ENCODE assay signal across 22 mouse cellular contexts in the genomic region with DNA sequence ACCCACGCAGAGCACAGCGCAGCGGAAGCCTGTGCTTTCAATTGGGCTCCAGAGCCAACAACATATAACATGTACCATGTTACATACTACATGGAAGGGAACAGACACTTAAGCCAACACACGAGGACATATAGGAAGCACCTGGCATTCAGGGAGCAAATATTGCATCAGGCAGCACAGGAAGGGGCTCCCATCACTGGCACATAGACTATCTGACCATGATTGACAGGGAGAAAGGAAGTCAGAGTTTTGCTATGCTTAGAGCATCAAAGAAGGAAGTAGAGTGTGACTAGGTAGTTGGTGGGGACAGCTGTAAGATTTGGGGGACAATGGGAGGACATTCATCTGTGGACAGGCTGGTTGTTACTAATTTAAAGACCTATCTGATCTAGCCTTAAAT.
A peak's percentile ranks its signal among the peaks of the same experiment; 100 is the strongest.
DNase-seq lines count a peak whose midpoint lies in the region; ATAC-seq and TF ChIP-seq lines count a peak whose summit lies in the region.
"Had no signal": no experiment of that assay in that cellular context is flagged by ENCODE, and none has a peak within 500 bp of the region (broad histone marks: within the 10 kb centered on the region; RNA-seq: fewer than 3 reads in every experiment).

No protein-coding gene starts in this region.

- TF ChIP-seq POLR2A in MEL (IDR thresholded peaks at IDR 0.05; ENCODE audit: control insufficient read depth in 1 of 2, insufficient read depth in 1 of 2, low read depth in 1 of 2, low read length in 2 of 2, poor library complexity in 1 of 2) = no peak

- no peaks in the 10 kb centered on the region for H3K9me3 ChIP-seq in MEL (replicated peaks; ENCODE audit: insufficient read depth, low read length)
- H3K9me3 ChIP-seq in forebrain, embryonic 13.5 days (replicated peaks) = no peaks in the 10 kb centered on the region
- H3K9me3 ChIP-seq: embryonic facial prominence, embryonic 10.5 days; embryonic facial prominence, embryonic 12.5 days had no signal

- H3K27me3 ChIP-seq in MEL (ENCODE audit: control insufficient read depth in 1 of 2, insufficient read depth in 2 of 2, low read length in 2 of 2) = no peaks in the 10 kb centered on the region
- H3K27me3 ChIP-seq in forebrain, embryonic 13.5 days = peaks cover 47% of the 10 kb centered on the region
- H3K27me3 ChIP-seq: CH12.LX; embryonic facial prominence, embryonic 12.5 days had no signal

- TF ChIP-seq RAD21 in MEL (IDR thresholded peaks at IDR 0.05; ENCODE audit: low read depth, low read length) = no peak

- no peak overlapping the region for H3K27ac ChIP-seq in MEL (ENCODE audit: control insufficient read depth, low read depth, low read length)
- no peak overlapping the region for H3K27ac ChIP-seq in forebrain, embryonic 13.5 days
- H3K27ac ChIP-seq: embryonic facial prominence, embryonic 10.5 days; embryonic facial prominence, embryonic 12.5 days had no signal

- no peak overlapping the region for H3K4me2 ChIP-seq in forebrain, embryonic 13.5 days
- H3K4me2 ChIP-seq: embryonic facial prominence, embryonic 12.5 days had no signal

- no peak overlapping the region for H3K9ac ChIP-seq in MEL (ENCODE audit: control insufficient read depth, low read depth, low read length, poor library complexity, severe bottlenecking)
- no peak overlapping the region for H3K9ac ChIP-seq in forebrain, embryonic 13.5 days
- H3K9ac ChIP-seq: embryonic facial prominence, embryonic 12.5 days had no signal

- no peaks in the 10 kb centered on the region for H3K79me2 ChIP-seq in MEL (ENCODE audit: control insufficient read depth, insufficient read depth, low read length, poor library complexity)

- H3K4me1 ChIP-seq in MEL (ENCODE audit: control insufficient read depth in 1 of 2, insufficient read depth in 2 of 2, low read length in 2 of 2) = no peaks in the 10 kb centered on the region
- 0 out of 2 replicates have a peak, but pooled peaks cover under 1% of the 10 kb centered on the region for H3K4me1 ChIP-seq in forebrain, embryonic 13.5 days
- H3K4me1 ChIP-seq: embryonic facial prominence, embryonic 12.5 days had no signal

- 93% methylated on average over 4 of the region's 4 CpGs for WGBS in forebrain, embryonic 13.5 days

- ATAC-seq in granulocyte monocyte progenitor cell, adult 5-6 weeks (replicated peaks; ENCODE audit: poor library complexity, severe bottlenecking) = peak; percentile 83
- 0 out of 2 replicates have a peak, but pooled peaks have one; percentile 39 for ATAC-seq in megakaryocyte, adult 5-6 weeks (ENCODE audit: poor library complexity, severe bottlenecking)
- ATAC-seq in forebrain, embryonic 13.5 days = no peak
- ATAC-seq: CD4-positive, CD25-positive, alpha-beta regulatory T cell, adult 4 months; forebrain, embryonic 14.5 days; forebrain, embryonic 16.5 days had no signal

- H3K36me3 ChIP-seq in MEL (ENCODE audit: control insufficient read depth in 1 of 2, insufficient read depth in 2 of 2, low read length in 2 of 2) = no peaks in the 10 kb centered on the region
- no peaks in the 10 kb centered on the region for H3K36me3 ChIP-seq in forebrain, embryonic 13.5 days (ENCODE audit: poor library complexity, severe bottlenecking)
- H3K36me3 ChIP-seq: embryonic facial prominence, embryonic 10.5 days; embryonic facial prominence, embryonic 12.5 days; G1E had no signal

- TF ChIP-seq CTCF in MEL (IDR thresholded peaks at IDR 0.05 in 2 of 3, conservative IDR thresholded peaks at IDR 0.05 in 1 of 3; ENCODE audit: control insufficient read depth in 1 of 3, insufficient read depth in 1 of 3, low read depth in 2 of 3, low read length in 3 of 3, poor library complexity in 1 of 3, severe bottlenecking in 1 of 3) = no peak

- H3K4me3 ChIP-seq in MEL (ENCODE audit: control insufficient read depth in 1 of 2, insufficient read depth in 1 of 2, low read depth in 2 of 2, low read length in 2 of 2) = no peak overlapping the region
- H3K4me3 ChIP-seq in forebrain, embryonic 13.5 days = no peak overlapping the region
- H3K4me3 ChIP-seq: embryonic facial prominence, embryonic 10.5 days; embryonic facial prominence, embryonic 12.5 days had no signal

- DNase-seq in MEL (ENCODE audit: low read depth, low spot score) = peak; percentile 16
- DNase-seq in gastrocnemius, postnatal 4 days (ENCODE audit: low spot score in 2 of 2) = no peak
- no peak for DNase-seq in ovary, postnatal 14 days (ENCODE audit: low spot score)
- DNase-seq in right cerebral cortex, adult 2 months (ENCODE audit: low spot score in 2 of 2) = no peak
- DNase-seq: adrenal gland, postnatal 10 days; adrenal gland, postnatal 25 days; B cell, adult 2 months; cerebellum, adult 11 months; cerebellum, adult 18-20 months; cerebellum, adult 8-10 months; cerebellum, adult 9-11 months; cerebellum, postnatal 36 days had no signal

- TF ChIP-seq EP300 in MEL (IDR thresholded peaks at IDR 0.05; ENCODE audit: low read depth in 1 of 2, low read length in 2 of 2) = no peak

TF ChIP-seq in MEL, 35 proteins besides CTCF, POLR2A, EP300 and RAD21:
- TF ChIP-seq HCFC1 (IDR thresholded peaks at IDR 0.05; ENCODE audit: low read depth, low read length) = no peak
- TF ChIP-seq NELFE (IDR thresholded peaks at IDR 0.05; ENCODE audit: low read depth, low read length) = no peak
- no peak for TF ChIP-seq MYC (IDR thresholded peaks at IDR 0.05; ENCODE audit: low read depth, low read length)
- no peak for TF ChIP-seq GATA1 (IDR thresholded peaks at IDR 0.05; ENCODE audit: low read depth, low read length)
- no peak for TF ChIP-seq ZKSCAN1 (IDR thresholded peaks at IDR 0.05; ENCODE audit: low read depth, low read length)
- TF ChIP-seq JUND (IDR thresholded peaks at IDR 0.05; ENCODE audit: low read depth, low read length) = no peak
- TF ChIP-seq MAZ (IDR thresholded peaks at IDR 0.05; ENCODE audit: low read depth, low read length) = no peak
- TF ChIP-seq SMC3 (IDR thresholded peaks at IDR 0.05; ENCODE audit: low read depth, low read length) = no peak
- TF ChIP-seq POLR2AphosphoS2 (IDR thresholded peaks at IDR 0.05; ENCODE audit: low read length) = no peak
- no peak for TF ChIP-seq TBP (IDR thresholded peaks at IDR 0.05; ENCODE audit: low read depth, low read length)
- no peak for TF ChIP-seq MXI1 (IDR thresholded peaks at IDR 0.05; ENCODE audit: low read depth, low read length)
- no peak for TF ChIP-seq MAX (IDR thresholded peaks at IDR 0.05; ENCODE audit: low read length)
- TF ChIP-seq MAFK (IDR thresholded peaks at IDR 0.05; ENCODE audit: borderline replicate concordance, low read depth, low read length) = no peak
- no peak for TF ChIP-seq NRF1 (IDR thresholded peaks at IDR 0.05; ENCODE audit: insufficient read depth, low read depth, low read length, poor library complexity, severe bottlenecking)
- no peak for TF ChIP-seq ZNF384 (IDR thresholded peaks at IDR 0.05; ENCODE audit: low read depth, low read length)
- no peak for TF ChIP-seq BHLHE40 (IDR thresholded peaks at IDR 0.05; ENCODE audit: borderline replicate concordance, low read depth, low read length)
- TF ChIP-seq TCF12 (IDR thresholded peaks at IDR 0.05; ENCODE audit: low read depth, low read length) = no peak
- no peak for TF ChIP-seq KAT2A (conservative IDR thresholded peaks at IDR 0.05; ENCODE audit: low read depth, low read length)
- TF ChIP-seq CHD1 (IDR thresholded peaks at IDR 0.05; ENCODE audit: low read depth, low read length) = no peak
- no peak for TF ChIP-seq USF1 (IDR thresholded peaks at IDR 0.05; ENCODE audit: low read depth, low read length)
